Mouse (Mus musculus) intestine, embryonic 14.5 days (tissue): Measurements from ENCODE around the gene Nrxn2. TPM values are rescaled to one million over a fixed set of nuclear protein-coding genes. Genes with fewer than 3 reads are reported as not detected.
A peak's percentile ranks its signal among the peaks of the same experiment; 100 is the strongest.

Experiments used
- ATAC-seq: fragments of 200-750 bp; cut with Nextera tagmentation; replicated peaks from 2 replicates; pipeline ENCODE4 v1.8.0; 2017; ENCODE audit warnings: low read depth, moderate number of reproducible peaks, moderate TSS enrichment, moderate library complexity; ENCODE audit not compliant: low FRiP score, low TSS enrichment
- DNase-seq: peaks from one replicate; pipeline ENCODE4 v3.0.0-alpha.2; 2018; ENCODE audit warnings: low spot score
- H3K27ac ChIP-seq: fragments of 300-500 bp; sonication (generic); 2 replicates; pipeline ENCODE4 v1.5.1; 2014; ENCODE audit warnings: low read depth, mild to moderate bottlenecking, control low read depth
- H3K27me3 ChIP-seq: fragments of 300-500 bp; sonication (generic); replicated peaks from 2 replicates; pipeline ENCODE4 v1.6.1; 2014; ENCODE audit warnings: low read length, control low read depth; ENCODE audit not compliant: control insufficient read depth, insufficient read depth
- H3K36me3 ChIP-seq: fragments of 300-500 bp; sonication (generic); 2 replicates; pipeline ENCODE4 v1.6.1; 2014; ENCODE audit warnings: low read length, control low read depth; ENCODE audit not compliant: control insufficient read depth, insufficient read depth
- H3K4me1 ChIP-seq: fragments of 300-500 bp; sonication (generic); replicated peaks from 2 replicates; pipeline ENCODE4 v1.6.1; 2014; ENCODE audit warnings: low read length, control low read depth, mixed read lengths; ENCODE audit not compliant: control insufficient read depth, insufficient read depth
- H3K4me2 ChIP-seq: fragments of 300-500 bp; sonication (generic); 2 replicates; pipeline ENCODE4 v1.6.1; 2014; ENCODE audit warnings: low read length
- H3K4me3 ChIP-seq: fragments of 300-500 bp; sonication (generic); 2 replicates; pipeline ENCODE4 v1.5.1; 2014; ENCODE audit warnings: low read depth, low read length, control low read depth, mixed read lengths
- H3K9ac ChIP-seq: fragments of 300-500 bp; sonication (generic); 2 replicates; pipeline ENCODE4 v1.6.1; 2014; ENCODE audit warnings: mild to moderate bottlenecking, low read length
- H3K9me3 ChIP-seq: fragments of 300-500 bp; sonication (generic); 2 replicates; pipeline ENCODE4 v1.6.1; 2016; ENCODE audit warnings: low read length, control low read depth; ENCODE audit not compliant: control insufficient read depth
- WGBS: fragments of 180-500 bp; shearing (Covaris S2); extraction: QIAGEN DNeasy Blood & Tissue Kit; methylation state at CpG from one replicate; pipeline ENCODE4 v1.1.7; 2014; 5-methylcytosine and 5-hydroxymethylcytosine counted together
- polyA plus RNA-seq: library from polyadenylated mRNA; unstranded; fragments of >200 nt; fragmentation: Nextera tagmentation; extraction: Ambion mirVana; gene quantifications from 2 replicates; pipeline ENCODE4 v1.2.1, GENCODE M21; 2014

Gene Nrxn2
- polyA plus RNA-seq, 1 experiment from 2014 or later: 1.9 TPM

GRCm38 (mm10) chr19:6446736-6447437, 28.4 kb downstream of the Nrxn2 start:
- H3K4me3 ChIP-seq: no peak overlapping the region
- H3K36me3 ChIP-seq: no peaks in the 10 kb centered on the region
- 44% methylated on average over 7 of the region's 7 CpGs for whole genome bisulfite sequencing
- H3K9ac ChIP-seq: no peak overlapping the region
- H3K9me3 ChIP-seq: no peaks in the 10 kb centered on the region
- H3K27ac ChIP-seq: no peak overlapping the region
- DNase-seq (no peak), ATAC-seq (no peak)
- no peak overlapping the region for H3K4me2 ChIP-seq
- H3K4me1 ChIP-seq: peaks cover 2% of the 10 kb centered on the region; the same call in 1 of the 2 replicates
- 0 out of 2 replicates have a peak, but pooled peaks cover 4% of the 10 kb centered on the region for H3K27me3 ChIP-seq

- no peak overlapping the region for H3K27ac ChIP-seq
- peaks cover 4% of the 10 kb centered on the region; the same call in 1 of the 2 replicates for H3K4me1 ChIP-seq
- no peak overlapping the region for H3K9ac ChIP-seq
- DNase-seq (no peak), ATAC-seq (no peak)
- no peaks in the 10 kb centered on the region for H3K36me3 ChIP-seq
- H3K4me2 ChIP-seq: peak overlapping the region; percentile 27
- H3K4me3 ChIP-seq: no peak overlapping the region
- H3K27me3 ChIP-seq: 0 out of 2 replicates have a peak, but pooled peaks cover 4% of the 10 kb centered on the region
- 32% methylated on average over 5 of the region's 5 CpGs for WGBS
- H3K9me3 ChIP-seq: no peaks in the 10 kb centered on the region
Observed at GRCm38 (mm10) chr19:6448752-6449151, 30.2 kb downstream of the Nrxn2 start.

GRCm38 (mm10) chr19:6449841-6450240, 31.3 kb downstream of the Nrxn2 start:
- WGBS: 68% methylated on average over 7 of the region's 7 CpGs
- ATAC-seq: no peak

GRCm38 (mm10) chr19:6452030-6452494, 33.5 kb downstream of the Nrxn2 start:
- H3K4me1 ChIP-seq: peaks cover 4% of the 10 kb centered on the region; the same call in 1 of the 2 replicates
- no peak overlapping the region for H3K4me2 ChIP-seq
- 22% methylated on average over 6 of the region's 6 CpGs for WGBS
- H3K4me3 ChIP-seq: no peak overlapping the region
- no peaks in the 10 kb centered on the region for H3K9me3 ChIP-seq
- no peak overlapping the region for H3K27ac ChIP-seq
- peak; percentile 78 for DNase-seq
- no peak overlapping the region for H3K9ac ChIP-seq
- ATAC-seq: peak; percentile 52; the same call in 1 of the 2 replicates
- no peaks in the 10 kb centered on the region for H3K36me3 ChIP-seq
- no peaks in the 10 kb centered on the region for H3K27me3 ChIP-seq

More at GRCm38 (mm10) chr19:6449841-6450240, 31.3 kb downstream of the Nrxn2 start:
- Histone ChIP-seq H3K9ac (no peak overlapping the region), H3K9me3 (no peaks in the 10 kb centered on the region), H3K36me3 (no peaks in the 10 kb centered on the region), H3K27me3 (0 out of 2 replicates have a peak, but pooled peaks cover 4% of the 10 kb centered on the region), H3K4me1 (peaks cover 4% of the 10 kb centered on the region; the same call in 1 of the 2 replicates), H3K4me3 (no peak overlapping the region), H3K4me2 (no peak overlapping the region), H3K27ac (no peak overlapping the region)
- DNase-seq: no peak

- ATAC-seq: no peak
- no peaks in the 10 kb centered on the region for H3K9me3 ChIP-seq
- 51% methylated on average over 9 of the region's 9 CpGs for WGBS
Observed at GRCm38 (mm10) chr19:6452672-6453310, 34.3 kb downstream of the Nrxn2 start.

GRCm38 (mm10) chr19:6453349-6453748, 34.8 kb downstream of the Nrxn2 start:
- ATAC-seq: no peak
- DNase-seq: no peak
- H3K4me3 ChIP-seq: no peak overlapping the region
- no peaks in the 10 kb centered on the region for H3K27me3 ChIP-seq
- H3K36me3 ChIP-seq: no peaks in the 10 kb centered on the region
- H3K4me1 ChIP-seq: peaks cover 4% of the 10 kb centered on the region; the same call in 1 of the 2 replicates
- H3K4me2 ChIP-seq: no peak overlapping the region
- WGBS: 80% methylated on average over 8 of the region's 8 CpGs
- no peak overlapping the region for H3K9ac ChIP-seq
- no peaks in the 10 kb centered on the region for H3K9me3 ChIP-seq
- H3K27ac ChIP-seq: no peak overlapping the region

More at GRCm38 (mm10) chr19:6452672-6453310, 34.3 kb downstream of the Nrxn2 start:
- Histone ChIP-seq H3K36me3 (no peaks in the 10 kb centered on the region), H3K27me3 (no peaks in the 10 kb centered on the region), H3K4me1 (peaks cover 4% of the 10 kb centered on the region; the same call in 1 of the 2 replicates), H3K4me3 (no peak overlapping the region), H3K27ac (no peak overlapping the region), H3K4me2 (no peak overlapping the region), H3K9ac (no peak overlapping the region)
- DNase-seq: no peak

GRCm38 (mm10) chr19:6454041-6454720, 35.6 kb downstream of the Nrxn2 start:
- DNase-seq (no peak), ATAC-seq (no peak)
- 78% methylated on average over 10 of the region's 10 CpGs for WGBS
- no peaks in the 10 kb centered on the region for H3K36me3 ChIP-seq
- peaks cover 4% of the 10 kb centered on the region; the same call in 1 of the 2 replicates for H3K4me1 ChIP-seq
- H3K4me2 ChIP-seq: no peak overlapping the region
- H3K9ac ChIP-seq: no peak overlapping the region
- no peak overlapping the region for H3K27ac ChIP-seq
- no peaks in the 10 kb centered on the region for H3K27me3 ChIP-seq
- H3K4me3 ChIP-seq: no peak overlapping the region
- H3K9me3 ChIP-seq: no peaks in the 10 kb centered on the region

- no peaks in the 10 kb centered on the region for H3K36me3 ChIP-seq
- no peak overlapping the region for H3K4me2 ChIP-seq
- 83% methylated on average over 6 of the region's 6 CpGs for WGBS
- no peak overlapping the region for H3K9ac ChIP-seq
- H3K27ac ChIP-seq: no peak overlapping the region
- ATAC-seq: no peak
- H3K9me3 ChIP-seq: no peaks in the 10 kb centered on the region
- H3K4me1 ChIP-seq: no peaks in the 10 kb centered on the region
- no peak for DNase-seq
- H3K4me3 ChIP-seq: no peak overlapping the region
- no peaks in the 10 kb centered on the region for H3K27me3 ChIP-seq
Observed at GRCm38 (mm10) chr19:6459504-6459903, 41.0 kb downstream of the Nrxn2 start.
